Mouse (Mus musculus): ENCODE results near the gene Taf12. TPM values are rescaled to one million over a fixed set of nuclear protein-coding genes. Genes with fewer than 3 reads are reported as not detected.

Gene Taf12
- polyA plus RNA-seq, 1 experiment from 2014 or later: 43.8 TPM

DNA sequence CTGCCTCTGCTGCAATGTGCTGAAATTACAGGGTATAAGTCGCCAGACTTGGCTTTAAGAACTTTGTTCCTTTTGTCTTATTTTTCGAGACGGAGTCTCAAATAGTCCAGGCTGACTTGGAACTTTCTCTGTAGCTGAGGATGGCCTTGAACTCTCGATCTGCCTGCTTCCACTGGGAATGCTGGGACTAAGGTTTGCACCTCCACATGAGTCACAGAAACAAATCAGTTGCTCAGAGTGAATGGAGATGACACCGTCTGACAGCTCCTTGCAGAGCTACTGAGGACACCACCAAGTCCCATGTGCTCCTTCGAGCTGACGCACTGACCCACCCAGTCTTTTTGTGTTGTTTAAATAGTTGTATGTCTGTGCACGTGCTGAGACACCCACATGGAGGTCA lies 21.0 kb upstream of the Taf12 start:
- Histone ChIP-seq H3K9me3 (ENCODE audit: control insufficient read depth, low read length) (no peaks in the 10 kb centered on the region), H3K4me2 (ENCODE audit: low read length) (no peak overlapping the region), H3K4me1 (replicated peaks; ENCODE audit: control insufficient read depth, insufficient read depth, low read length) (no peaks in the 10 kb centered on the region), H3K36me3 (ENCODE audit: control insufficient read depth, insufficient read depth) (peaks cover 13% of the 10 kb centered on the region), H3K9ac (replicated peaks; ENCODE audit: low read depth, low read length) (no peak overlapping the region), H3K27me3 (replicated peaks; ENCODE audit: control insufficient read depth, insufficient read depth, low read length) (no peaks in the 10 kb centered on the region), H3K4me3 (replicated peaks; ENCODE audit: low read length) (no peak overlapping the region), H3K27ac (ENCODE audit: low read length) (no peak overlapping the region)
- no peak for ATAC-seq
- WGBS: 88% methylated on average over 8 of the region's 8 CpGs

DNA sequence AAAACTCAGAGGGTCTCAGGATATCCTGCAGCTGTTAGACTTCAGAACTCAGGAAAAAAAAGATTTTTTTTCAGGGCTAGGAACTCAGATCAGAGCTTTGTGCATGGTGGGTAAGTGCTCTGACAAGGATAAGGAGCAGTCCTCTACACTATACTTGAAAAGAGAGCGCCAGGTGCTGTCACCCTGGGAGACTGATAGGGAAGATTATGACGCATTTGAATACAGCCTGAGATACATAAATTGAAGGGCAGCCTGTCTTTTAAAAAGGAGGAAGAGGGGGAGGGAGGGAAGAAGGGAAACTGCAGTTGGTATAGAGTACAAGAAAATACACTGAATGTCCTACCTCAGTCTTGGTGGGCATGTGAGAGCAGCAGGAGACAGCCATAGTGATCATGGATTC lies 20.6 kb upstream of the Taf12 start:
- no peak overlapping the region for H3K27ac ChIP-seq (ENCODE audit: low read length)
- H3K36me3 ChIP-seq (ENCODE audit: control insufficient read depth, insufficient read depth): peaks cover 10% of the 10 kb centered on the region
- no peak overlapping the region for H3K9ac ChIP-seq (replicated peaks; ENCODE audit: low read depth, low read length)
- ATAC-seq: no peak
- H3K4me3 ChIP-seq (replicated peaks; ENCODE audit: low read length): no peak overlapping the region
- no peaks in the 10 kb centered on the region for H3K4me1 ChIP-seq (replicated peaks; ENCODE audit: control insufficient read depth, insufficient read depth, low read length)
- WGBS: 76% methylated on average over 2 of the region's 2 CpGs
- no peaks in the 10 kb centered on the region for H3K9me3 ChIP-seq (ENCODE audit: control insufficient read depth, low read length)
- H3K27me3 ChIP-seq (replicated peaks; ENCODE audit: control insufficient read depth, insufficient read depth, low read length): no peaks in the 10 kb centered on the region
- H3K4me2 ChIP-seq (ENCODE audit: low read length): no peak overlapping the region

DNA sequence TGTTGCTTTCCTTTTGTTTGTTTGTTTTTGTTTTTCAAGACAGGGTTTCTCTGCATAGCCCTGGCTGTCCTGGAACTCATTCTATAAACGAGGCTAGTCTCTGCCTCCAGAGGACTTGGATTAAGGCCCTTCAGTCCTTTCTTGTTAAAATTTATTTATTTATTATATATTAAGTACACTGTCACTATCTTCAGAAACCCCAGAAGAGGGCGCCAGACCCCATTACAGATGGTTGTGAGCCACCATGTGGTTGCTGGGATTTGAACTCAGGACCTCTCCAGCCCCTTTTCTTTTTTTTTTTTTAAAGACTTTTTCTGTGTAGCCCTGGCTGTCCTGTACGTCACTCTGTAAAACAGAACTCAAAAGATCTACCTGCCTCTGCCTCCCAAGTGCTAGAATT lies 19.2 kb upstream of the Taf12 start:
- no peak overlapping the region for H3K27ac ChIP-seq (ENCODE audit: low read length)
- peaks cover 8% of the 10 kb centered on the region for H3K36me3 ChIP-seq (ENCODE audit: control insufficient read depth, insufficient read depth)
- H3K4me1 ChIP-seq (replicated peaks; ENCODE audit: control insufficient read depth, insufficient read depth, low read length): peaks cover 9% of the 10 kb centered on the region
- H3K4me2 ChIP-seq (ENCODE audit: low read length): no peak overlapping the region
- 74% methylated on average over 3 of the region's 3 CpGs for WGBS
- no peaks in the 10 kb centered on the region for H3K27me3 ChIP-seq (replicated peaks; ENCODE audit: control insufficient read depth, insufficient read depth, low read length)
- no peak for ATAC-seq
- no peak overlapping the region for H3K4me3 ChIP-seq (replicated peaks; ENCODE audit: low read length)
- H3K9ac ChIP-seq (replicated peaks; ENCODE audit: low read depth, low read length): no peak overlapping the region
- H3K9me3 ChIP-seq (ENCODE audit: control insufficient read depth, low read length): no peaks in the 10 kb centered on the region

DNA sequence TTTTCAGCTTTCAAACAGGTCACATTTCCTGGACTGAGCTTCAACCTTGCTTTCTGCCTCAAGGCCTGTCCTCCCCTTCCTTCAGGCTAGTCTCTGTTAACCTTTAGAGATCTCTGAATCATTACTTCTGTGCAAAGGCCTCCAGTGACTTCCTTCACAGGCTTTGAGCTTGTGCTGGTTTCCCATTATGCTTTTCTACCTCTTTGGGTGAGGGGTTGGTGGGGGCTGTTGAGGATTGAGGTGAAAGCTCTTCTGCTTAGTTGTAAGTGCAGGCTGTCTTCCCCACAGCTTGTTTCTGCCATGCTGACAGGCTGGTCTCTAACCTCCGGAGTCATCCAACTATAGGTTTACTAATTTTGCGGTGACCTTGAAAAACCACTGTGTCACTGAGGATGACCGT lies 17.8 kb upstream of the Taf12 start:
- 92% methylated on average over 3 of the region's 3 CpGs for WGBS
- Histone ChIP-seq H3K36me3 (ENCODE audit: control insufficient read depth, insufficient read depth) (no peaks in the 10 kb centered on the region), H3K9ac (replicated peaks; ENCODE audit: low read depth, low read length) (no peak overlapping the region), H3K27ac (ENCODE audit: low read length) (no peak overlapping the region), H3K4me3 (replicated peaks; ENCODE audit: low read length) (no peak overlapping the region), H3K9me3 (ENCODE audit: control insufficient read depth, low read length) (no peaks in the 10 kb centered on the region), H3K4me1 (replicated peaks; ENCODE audit: control insufficient read depth, insufficient read depth, low read length) (peaks cover 13% of the 10 kb centered on the region), H3K4me2 (ENCODE audit: low read length) (no peak overlapping the region), H3K27me3 (replicated peaks; ENCODE audit: control insufficient read depth, insufficient read depth, low read length) (no peaks in the 10 kb centered on the region)
- no peak for ATAC-seq

DNA sequence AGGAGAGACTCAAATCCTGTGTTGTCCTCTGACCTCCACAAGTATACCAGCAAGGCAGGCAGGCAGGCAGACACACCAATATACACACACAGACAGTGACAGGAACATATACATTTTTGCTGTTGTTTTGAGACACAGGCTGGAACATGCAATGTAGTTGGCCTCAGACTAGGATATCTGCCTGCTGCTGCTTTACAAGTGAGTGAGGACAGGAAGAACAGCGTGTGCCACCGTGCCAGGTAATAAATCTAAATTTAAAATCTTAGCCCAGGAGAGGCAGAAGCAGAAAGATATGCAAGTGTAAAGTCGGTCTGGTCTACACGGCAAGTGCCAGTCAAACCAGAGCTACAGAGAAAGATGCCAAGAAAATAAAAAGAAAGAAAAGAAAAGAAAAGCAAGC lies 14.9 kb upstream of the Taf12 start:
- no peaks in the 10 kb centered on the region for H3K36me3 ChIP-seq (ENCODE audit: control insufficient read depth, insufficient read depth)
- peaks cover 19% of the 10 kb centered on the region for H3K4me1 ChIP-seq (replicated peaks; ENCODE audit: control insufficient read depth, insufficient read depth, low read length)
- H3K27me3 ChIP-seq (replicated peaks; ENCODE audit: control insufficient read depth, insufficient read depth, low read length): no peaks in the 10 kb centered on the region
- no peaks in the 10 kb centered on the region for H3K9me3 ChIP-seq (ENCODE audit: control insufficient read depth, low read length)
- H3K4me3 ChIP-seq (replicated peaks; ENCODE audit: low read length): no peak overlapping the region
- no peak overlapping the region for H3K27ac ChIP-seq (ENCODE audit: low read length)
- 86% methylated on average over 4 of the region's 4 CpGs for WGBS
- no peak overlapping the region for H3K9ac ChIP-seq (replicated peaks; ENCODE audit: low read depth, low read length)
- ATAC-seq: no peak
- no peak overlapping the region for H3K4me2 ChIP-seq (ENCODE audit: low read length)

DNA sequence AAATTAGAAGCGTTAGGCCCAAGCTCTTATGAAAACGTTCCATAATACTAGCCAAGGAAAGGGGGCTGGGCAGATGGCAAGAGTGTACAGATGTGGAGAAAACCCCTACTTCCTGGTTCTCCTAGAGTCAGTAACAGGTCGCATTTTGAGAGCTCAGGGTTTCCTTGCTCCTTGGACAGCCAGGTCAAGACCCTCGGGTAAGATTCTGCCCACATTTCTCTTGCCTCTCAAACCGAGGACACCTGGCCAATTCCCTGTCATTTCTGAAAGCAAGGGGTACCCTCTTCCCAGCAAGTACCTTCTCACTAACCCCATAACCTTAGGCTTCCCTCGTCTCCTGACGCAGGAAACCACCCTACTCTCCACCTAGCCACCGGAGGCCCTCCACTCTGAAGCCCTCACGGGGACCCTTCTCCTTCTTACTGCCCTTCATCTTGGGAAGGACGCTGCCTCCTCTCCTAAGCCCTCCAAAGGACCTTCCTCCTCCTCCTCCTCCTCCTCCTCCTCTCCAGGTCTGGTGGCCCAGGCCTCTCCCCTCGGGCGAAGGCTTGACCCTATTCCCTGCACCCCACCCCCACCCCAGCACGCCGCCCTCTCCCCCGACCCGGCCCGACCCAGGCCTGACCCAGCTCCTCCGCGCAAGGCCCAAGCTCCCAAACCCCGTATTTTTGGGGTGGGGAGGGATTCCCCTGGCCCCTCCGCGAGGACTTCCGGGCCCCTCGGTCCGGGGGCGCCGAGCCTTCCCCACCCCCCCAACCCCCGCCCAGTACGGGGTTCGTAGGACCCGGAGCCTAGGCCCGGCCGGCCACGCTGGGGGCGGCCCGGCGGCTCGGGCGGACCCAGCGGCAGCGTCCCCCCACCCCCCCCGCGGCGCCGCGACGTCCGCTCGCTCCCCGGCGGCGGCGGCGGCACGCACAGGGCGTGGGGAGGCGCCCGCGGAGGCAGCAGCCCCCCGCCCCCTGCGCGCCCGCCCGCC lies 13.5 kb upstream of the Taf12 start:
- H3K4me1 ChIP-seq (replicated peaks; ENCODE audit: control insufficient read depth, insufficient read depth, low read length): peaks cover 19% of the 10 kb centered on the region
- no peaks in the 10 kb centered on the region for H3K27me3 ChIP-seq (replicated peaks; ENCODE audit: control insufficient read depth, insufficient read depth, low read length)
- peak overlapping the region; percentile 94 for H3K9ac ChIP-seq (replicated peaks; ENCODE audit: low read depth, low read length)
- H3K4me3 ChIP-seq (replicated peaks; ENCODE audit: low read length): peak overlapping the region; percentile 80
- H3K27ac ChIP-seq (ENCODE audit: low read length): peak overlapping the region; percentile 82
- no peaks in the 10 kb centered on the region for H3K36me3 ChIP-seq (ENCODE audit: control insufficient read depth, insufficient read depth)
- peak overlapping the region; percentile 87 for H3K4me2 ChIP-seq (ENCODE audit: low read length)
- WGBS: 5% methylated on average over 35 of the region's 64 CpGs
- no peaks in the 10 kb centered on the region for H3K9me3 ChIP-seq (ENCODE audit: control insufficient read depth, low read length)
- peak; percentile 67 for ATAC-seq

DNA sequence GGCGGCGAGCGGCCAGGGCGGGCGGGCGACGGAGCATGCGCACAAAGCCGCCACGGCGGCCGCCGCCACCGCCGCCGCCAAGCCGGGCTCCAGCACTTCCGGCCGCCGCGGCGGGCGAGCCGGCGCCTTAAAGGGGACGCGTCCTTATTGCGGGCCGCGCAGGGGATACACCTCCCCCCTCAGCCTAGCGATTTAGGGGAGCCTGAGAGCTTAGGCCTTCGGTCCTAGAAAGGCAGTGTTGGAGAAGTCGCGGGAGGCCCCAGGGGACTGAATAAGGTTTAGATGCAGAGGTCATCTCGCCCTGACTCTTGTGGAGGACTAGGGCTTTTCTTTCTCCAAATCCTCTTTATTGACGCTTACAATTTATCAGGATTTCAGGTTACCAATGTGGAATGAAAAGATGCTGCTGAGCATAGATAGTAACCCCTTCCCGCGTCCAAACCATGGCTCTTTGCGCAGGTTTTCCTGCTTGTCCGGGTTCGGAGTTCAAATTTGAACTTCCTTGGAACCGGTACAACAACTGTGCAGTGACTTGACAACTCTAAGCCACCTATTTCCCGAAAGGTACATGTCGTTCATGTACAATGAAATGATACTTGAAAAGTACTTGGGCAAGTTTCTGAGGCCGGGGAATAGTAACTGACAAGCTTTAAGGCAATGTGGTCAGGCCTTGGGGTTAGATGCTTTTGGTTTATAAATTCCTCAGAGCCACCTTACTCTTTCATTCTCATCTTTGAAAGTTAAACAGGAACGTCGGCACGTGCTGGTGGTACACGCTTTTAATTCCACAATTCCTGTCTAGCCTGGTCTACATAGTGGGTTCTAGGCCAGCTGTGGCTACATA lies 12.4 kb upstream of the Taf12 start, which contains the start of gene Gmeb1:
TSS of gene Gmeb1 (minus strand) at position 89 of the 844 bp plus-strand sequence.
- Histone ChIP-seq H3K4me1 (replicated peaks; ENCODE audit: control insufficient read depth, insufficient read depth, low read length) (peaks cover 19% of the 10 kb centered on the region), H3K36me3 (ENCODE audit: control insufficient read depth, insufficient read depth) (no peaks in the 10 kb centered on the region), H3K9me3 (ENCODE audit: control insufficient read depth, low read length) (no peaks in the 10 kb centered on the region), H3K27ac (ENCODE audit: low read length) (peak within 1 kb of the TSS; percentile 82), H3K4me3 (replicated peaks; ENCODE audit: low read length) (peak within 1 kb of the TSS; percentile 80), H3K9ac (replicated peaks; ENCODE audit: low read depth, low read length) (peak within 1 kb of the TSS; percentile 94), H3K4me2 (ENCODE audit: low read length) (peak within 1 kb of the TSS; percentile 87), H3K27me3 (replicated peaks; ENCODE audit: control insufficient read depth, insufficient read depth, low read length) (no peaks in the 10 kb centered on the region)
- 20% methylated on average over 30 of the region's 49 CpGs for WGBS
- ATAC-seq: peak; percentile 93

DNA sequence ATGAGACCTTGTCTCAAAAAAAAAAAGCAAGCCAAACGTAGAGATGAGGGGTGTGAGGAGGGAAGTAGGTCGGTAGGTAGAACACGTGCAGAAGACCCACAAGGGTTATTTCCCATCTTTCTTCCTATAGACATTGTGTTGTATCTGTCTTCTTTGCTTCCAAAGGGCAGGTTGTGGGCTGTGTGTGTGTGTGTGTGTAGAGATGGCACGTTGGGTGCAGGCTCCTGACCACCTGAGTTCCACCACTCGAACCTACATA lies 11.9 kb upstream of the Taf12 start:
- H3K27me3 ChIP-seq (replicated peaks; ENCODE audit: control insufficient read depth, insufficient read depth, low read length): no peaks in the 10 kb centered on the region
- no peak overlapping the region for H3K27ac ChIP-seq (ENCODE audit: low read length)
- peaks cover 19% of the 10 kb centered on the region for H3K4me1 ChIP-seq (replicated peaks; ENCODE audit: control insufficient read depth, insufficient read depth, low read length)
- WGBS: 75% methylated on average over 5 of the region's 5 CpGs
- no peak overlapping the region for H3K4me2 ChIP-seq (ENCODE audit: low read length)
- no peak overlapping the region for H3K4me3 ChIP-seq (replicated peaks; ENCODE audit: low read length)
- H3K36me3 ChIP-seq (ENCODE audit: control insufficient read depth, insufficient read depth): no peaks in the 10 kb centered on the region
- no peak for ATAC-seq
- no peaks in the 10 kb centered on the region for H3K9me3 ChIP-seq (ENCODE audit: control insufficient read depth, low read length)
- no peak overlapping the region for H3K9ac ChIP-seq (replicated peaks; ENCODE audit: low read depth, low read length)

DNA sequence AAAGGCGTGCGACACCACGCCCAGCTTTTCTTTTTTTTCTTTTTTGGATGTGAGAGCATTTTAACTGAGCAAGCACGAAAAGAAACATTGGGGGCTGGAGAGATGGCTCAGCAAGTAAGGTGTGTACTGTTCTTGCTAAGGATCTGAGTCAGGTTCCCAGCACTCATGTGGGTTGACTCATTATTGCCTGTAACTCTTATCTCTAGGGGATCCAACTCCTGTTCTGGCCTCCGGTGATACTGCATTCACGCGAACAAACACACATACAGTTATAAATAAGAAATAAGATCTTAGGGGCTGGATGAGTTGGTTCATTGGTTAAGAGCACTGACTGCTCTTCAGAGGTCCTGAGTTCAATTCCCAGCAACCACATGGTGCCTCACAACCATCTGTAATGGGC lies 10.9 kb upstream of the Taf12 start:
- WGBS: 96% methylated on average over 7 of the region's 7 CpGs

More for the DNA sequence above, 10.9 kb upstream of the Taf12 start:
- no peak for ATAC-seq
- no peak overlapping the region for H3K9ac ChIP-seq (replicated peaks; ENCODE audit: low read depth, low read length)
- H3K9me3 ChIP-seq (ENCODE audit: control insufficient read depth, low read length): no peaks in the 10 kb centered on the region
- H3K4me1 ChIP-seq (replicated peaks; ENCODE audit: control insufficient read depth, insufficient read depth, low read length): peaks cover 19% of the 10 kb centered on the region
- H3K27me3 ChIP-seq (replicated peaks; ENCODE audit: control insufficient read depth, insufficient read depth, low read length): no peaks in the 10 kb centered on the region
- H3K36me3 ChIP-seq (ENCODE audit: control insufficient read depth, insufficient read depth): no peaks in the 10 kb centered on the region
- H3K4me3 ChIP-seq (replicated peaks; ENCODE audit: low read length): no peak overlapping the region
- H3K4me2 ChIP-seq (ENCODE audit: low read length): no peak overlapping the region
- no peak overlapping the region for H3K27ac ChIP-seq (ENCODE audit: low read length)

All from forebrain, embryonic 16.5 days (tissue).